Mouse (Mus musculus) ovary, postnatal 10 days (tissue): ENCODE results near the gene Selenbp1.
"Not testable (repeated sequence)": the region's sequence is repeated elsewhere in the genome, so short reads cannot be mapped to it uniquely, and the experiment has no call there.

ENCODE experiments used
- DNase-seq: peaks from one replicate; pipeline ENCODE4 v3.0.0; 2022; ENCODE audit warnings: low spot score

Selenbp1 gene

GRCm38 (mm10) chr3:94932809-94933564 is at the start of gene Selenbp1:
TSS of gene Selenbp1 (plus strand) at chr3:94933056.
- peak; percentile 72 for DNase-seq

- DNase-seq, result peak; percentile 59
Observed at GRCm38 (mm10) chr3:94886316-94887224, 46.3 kb upstream of the Selenbp1 start, which contains the start of gene Psmb4. TSS of gene Psmb4 (minus strand) at chr3:94886961.

DNA sequence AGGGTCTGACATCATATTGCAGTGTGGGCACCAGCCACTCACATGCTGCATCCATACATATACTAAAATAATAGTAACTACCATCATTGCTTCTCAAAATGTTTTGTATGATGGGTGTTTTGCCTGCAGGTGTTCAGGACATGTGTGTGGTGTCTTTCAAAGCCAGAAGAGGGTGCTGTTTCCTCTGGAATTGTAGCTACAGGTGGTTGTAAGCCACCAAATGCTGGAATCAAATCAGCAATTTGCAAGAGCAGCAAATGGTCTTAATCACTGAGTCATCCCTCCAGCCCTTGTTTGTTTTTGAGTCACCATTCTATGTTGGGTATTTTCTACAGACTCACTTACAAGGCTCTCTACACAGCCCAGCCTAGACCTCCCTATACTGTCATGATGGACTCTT is 44.3 kb upstream of the Selenbp1 start:
- no peak for DNase-seq

GRCm38 (mm10) chr3:94894076-94894475 is 38.8 kb upstream of the Selenbp1 start:
- DNase-seq, result no peak

GRCm38 (mm10) chr3:94902747-94903146 is 30.1 kb upstream of the Selenbp1 start:
- no peak for DNase-seq

DNA sequence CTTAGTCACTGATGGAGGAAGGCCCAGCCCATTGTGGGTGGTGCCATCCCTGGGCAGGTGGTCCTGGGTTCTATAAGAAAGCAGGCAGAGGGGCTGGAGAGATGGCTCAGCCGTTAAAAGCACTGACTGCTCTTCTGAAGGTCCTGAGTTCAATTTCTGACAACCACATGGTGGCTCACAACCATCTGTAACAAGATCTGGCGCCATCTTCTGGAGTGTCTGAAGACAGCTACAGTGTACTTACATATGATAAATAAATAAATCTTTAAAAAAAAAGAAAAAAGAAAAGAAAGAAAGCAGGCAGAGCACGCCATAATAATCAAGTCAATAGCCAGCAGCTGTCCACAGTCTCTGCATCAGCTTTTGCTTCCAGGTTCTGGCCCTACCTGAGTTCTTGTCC is 28.1 kb upstream of the Selenbp1 start:
- not testable (repeated sequence) for DNase-seq

- DNase-seq, result no peak
Observed at GRCm38 (mm10) chr3:94906482-94906881, 26.4 kb upstream of the Selenbp1 start.

DNA sequence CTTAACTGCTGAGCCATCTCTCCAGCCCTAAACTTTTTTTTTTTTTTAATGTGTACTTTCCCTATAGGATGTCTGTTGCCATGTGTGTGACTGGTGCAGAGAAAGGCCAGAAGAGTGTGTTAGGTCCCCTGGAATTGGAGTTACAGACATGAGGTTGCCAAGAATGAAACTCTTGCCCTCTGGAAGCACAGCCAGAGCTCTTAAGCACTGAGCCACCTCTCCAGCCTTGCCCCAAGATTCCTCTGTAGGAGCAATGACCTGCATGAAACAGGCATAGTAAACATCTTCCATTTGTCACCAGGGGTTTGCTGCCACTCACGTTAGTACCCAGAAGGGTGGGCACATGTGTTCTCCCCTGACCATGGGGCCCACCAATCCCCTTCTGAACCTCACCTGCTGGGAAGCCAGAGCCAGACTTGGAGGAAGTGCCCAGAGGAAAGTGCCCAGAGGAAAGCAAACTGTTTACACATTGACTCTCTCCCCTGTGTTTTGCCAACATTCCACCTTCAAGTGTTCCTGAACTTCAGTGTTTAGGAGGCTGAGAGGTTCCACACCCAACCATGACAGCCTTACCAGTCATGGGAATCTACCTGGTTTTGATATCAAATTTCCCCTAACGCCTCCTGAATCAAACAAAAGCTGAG is 21.7 kb upstream of the Selenbp1 start:
- DNase-seq, result no peak

GRCm38 (mm10) chr3:94913801-94914200 is 19.1 kb upstream of the Selenbp1 start:
- DNase-seq, result no peak

GRCm38 (mm10) chr3:94915903-94916741 is 16.7 kb upstream of the Selenbp1 start:
- DNase-seq, result no peak

DNA sequence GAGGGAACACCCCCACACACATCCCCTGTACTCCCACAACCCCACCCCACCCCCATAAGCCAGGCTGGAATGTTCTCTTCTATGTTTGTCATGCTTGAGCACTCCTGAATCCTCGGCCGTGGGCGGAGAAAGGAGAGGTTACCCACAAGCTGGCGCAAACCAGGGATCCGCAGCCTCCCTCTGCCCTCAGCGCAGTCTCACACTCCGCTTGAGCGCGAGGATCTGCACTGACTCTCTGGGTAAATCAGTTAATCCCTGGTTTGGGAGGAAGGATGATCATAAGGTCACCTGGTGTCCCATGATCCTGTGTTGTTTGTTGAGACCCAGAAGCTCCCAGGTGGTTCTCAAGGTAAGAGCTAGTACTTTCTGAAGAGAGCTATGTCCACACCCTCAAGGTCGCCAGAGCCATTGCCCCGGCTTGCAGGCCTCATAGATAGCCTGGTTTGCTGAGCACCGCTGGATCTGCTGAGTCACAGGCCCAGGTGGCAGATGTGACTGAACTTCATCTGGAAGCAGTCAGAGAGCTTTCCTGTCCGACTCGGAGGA is 15.0 kb upstream of the Selenbp1 start:
- no peak for DNase-seq

GRCm38 (mm10) chr3:94918845-94919244 is 14.0 kb upstream of the Selenbp1 start:
- no peak for DNase-seq

DNA sequence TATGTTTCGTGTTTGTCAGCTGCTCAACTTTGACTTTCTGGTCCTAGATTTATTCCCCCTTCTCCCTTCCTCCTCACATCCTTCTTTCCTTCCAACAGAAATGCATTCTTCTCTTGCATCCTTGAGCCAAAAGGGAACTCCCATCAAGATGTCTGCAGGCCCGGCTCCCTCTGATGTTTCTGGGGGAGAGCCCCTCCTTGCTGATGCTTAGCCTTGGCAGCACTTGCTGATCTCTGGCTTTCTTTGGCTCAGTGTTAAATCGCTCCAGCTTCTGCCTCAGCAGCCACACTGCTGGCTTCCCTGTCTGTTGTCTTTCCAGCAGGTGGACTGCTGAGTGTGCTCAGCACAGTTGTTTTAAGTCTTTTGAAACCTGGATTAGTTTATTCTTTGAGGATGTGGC is 11.8 kb upstream of the Selenbp1 start:
- DNase-seq, result no peak

DNA sequence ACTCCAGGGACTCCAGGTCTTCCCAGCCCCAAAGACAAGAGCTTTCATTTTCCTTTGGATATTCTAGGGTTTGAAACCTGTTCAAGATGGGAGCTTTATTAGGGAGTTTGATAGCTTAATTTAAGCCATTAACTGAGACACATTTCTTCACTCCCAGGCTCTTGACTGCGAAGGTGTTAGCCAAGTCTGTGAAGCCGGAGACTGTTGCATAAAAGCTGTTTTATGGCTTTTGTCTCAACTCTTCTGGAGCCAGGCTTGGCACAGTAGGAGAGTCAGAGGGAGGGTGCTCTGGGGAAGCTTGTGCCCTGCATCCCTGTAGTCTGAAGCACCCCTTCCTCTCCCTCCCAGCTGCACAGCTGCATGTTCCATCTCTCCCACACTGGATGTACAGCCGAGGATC is 10.5 kb upstream of the Selenbp1 start:
- DNase-seq, result no peak

- DNase-seq, result no peak
Observed at GRCm38 (mm10) chr3:94924688-94925087, 8.2 kb upstream of the Selenbp1 start.

GRCm38 (mm10) chr3:94926301-94926736 is 6.5 kb upstream of the Selenbp1 start:
- DNase-seq, result not testable (repeated sequence)

DNA sequence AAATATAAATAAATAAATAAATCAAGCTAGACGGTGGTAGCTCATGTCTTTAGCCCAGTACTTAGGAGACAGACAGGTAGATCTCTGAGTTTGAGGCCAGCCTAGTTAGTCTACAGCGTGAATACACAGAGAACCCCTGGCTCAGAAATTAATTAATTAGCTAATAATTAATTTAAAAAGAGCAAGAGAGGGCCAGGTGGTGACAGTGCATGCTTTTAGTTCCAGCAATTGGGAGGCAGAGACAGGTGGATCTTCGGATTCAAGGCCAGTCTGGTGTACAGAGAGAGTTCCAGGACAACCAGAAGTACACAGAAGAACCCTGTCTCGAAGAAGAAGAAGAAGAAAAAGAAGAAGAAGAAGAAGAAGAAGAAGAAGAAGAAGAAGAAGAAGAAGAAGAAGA is 3.9 kb upstream of the Selenbp1 start:
- DNase-seq, result not testable (repeated sequence)

- not testable (repeated sequence) for DNase-seq
Observed at GRCm38 (mm10) chr3:94930386-94931266, 2.2 kb upstream of the Selenbp1 start.

- not testable (repeated sequence) for DNase-seq
Observed at GRCm38 (mm10) chr3:94931427-94932082, 1.3 kb upstream of the Selenbp1 start.

DNA sequence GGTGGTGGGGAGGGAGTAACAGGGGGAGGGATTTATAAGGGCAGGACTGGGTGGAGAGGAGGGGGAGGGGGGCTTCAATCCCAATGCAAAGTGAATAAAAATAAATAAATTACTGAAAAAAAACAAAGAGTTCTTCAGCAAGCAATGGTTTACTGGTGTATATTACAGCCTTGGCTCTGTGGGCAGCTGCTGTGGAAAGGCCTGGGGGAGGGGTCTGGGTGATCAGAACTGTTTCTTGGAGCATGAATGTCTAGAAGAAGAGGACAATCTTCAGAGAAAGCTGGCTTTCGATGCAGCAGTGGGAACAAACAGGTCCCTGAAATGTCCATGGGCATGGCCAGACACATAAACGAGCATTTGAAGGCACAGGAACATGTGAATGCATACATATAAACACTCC is 577 bp upstream of the Selenbp1 start:
- not testable (repeated sequence) for DNase-seq
